Mouse (Mus musculus) T-cell, adult 2 months (primary cell): Measurements from ENCODE around the gene Hamp2.
A peak's percentile ranks its signal among the peaks of the same experiment; 100 is the strongest.
"Not testable (repeated sequence)": the region's sequence is repeated elsewhere in the genome, so short reads cannot be mapped to it uniquely, and the experiment has no call there.

Source experiments
- DNase-seq: peaks from one replicate; pipeline ENCODE4 v3.0.0; 2022; ENCODE audit warnings: low spot score

Hamp2 gene

GRCm38 (mm10) chr7:30953459-30953858 is 29.0 kb upstream of the Hamp2 start:
- DNase-seq = no peak

GRCm38 (mm10) chr7:30952441-30953265 is 28.2 kb upstream of the Hamp2 start:
- DNase-seq = no peak

GRCm38 (mm10) chr7:30949902-30950301 is 25.4 kb upstream of the Hamp2 start:
- not testable (repeated sequence) for DNase-seq

GRCm38 (mm10) chr7:30945876-30946275 is 21.4 kb upstream of the Hamp2 start:
- DNase-seq = no peak

GRCm38 (mm10) chr7:30945466-30945865 is 21.0 kb upstream of the Hamp2 start:
- DNase-seq = not testable (repeated sequence)

- DNase-seq = not testable (repeated sequence)
These were observed 20.2 kb upstream of the Hamp2 start for GRCm38 (mm10) chr7:30944706-30945105.

- no peak for DNase-seq
These were observed 19.6 kb upstream of the Hamp2 start, which contains the start of gene Hamp for GRCm38 (mm10) chr7:30943909-30944635. Gene Hamp, minus strand, starts transcription at chr7:30944032.

GRCm38 (mm10) chr7:30942365-30942764 is 17.9 kb upstream of the Hamp2 start:
- not testable (repeated sequence) for DNase-seq

GRCm38 (mm10) chr7:30940070-30940469 is 15.6 kb upstream of the Hamp2 start:
- DNase-seq = peak; percentile 40

- DNase-seq = not testable (repeated sequence)
These were observed 11.1 kb upstream of the Hamp2 start for GRCm38 (mm10) chr7:30935422-30936099.

GRCm38 (mm10) chr7:30924071-30924470 is 410 bp downstream of the Hamp2 start:
- no peak for DNase-seq

GRCm38 (mm10) chr7:30922490-30922889 is 2.0 kb downstream of the Hamp2 start:
- not testable (repeated sequence) for DNase-seq

GRCm38 (mm10) chr7:30920217-30920616 is 4.3 kb downstream of the Hamp2 start:
- peak; percentile 66 for DNase-seq

- no peak for DNase-seq
These were observed 7.3 kb downstream of the Hamp2 start for GRCm38 (mm10) chr7:30917219-30917618.

- DNase-seq = no peak
These were observed 7.8 kb downstream of the Hamp2 start for GRCm38 (mm10) chr7:30916713-30917112.

- no peak for DNase-seq
These were observed 9.7 kb downstream of the Hamp2 start, which contains the start of gene Mag for GRCm38 (mm10) chr7:30914732-30915131. Gene Mag, minus strand, starts transcription at chr7:30914873.

GRCm38 (mm10) chr7:30909773-30910172 is 14.7 kb downstream of the Hamp2 start:
- peak; percentile 40 for DNase-seq

GRCm38 (mm10) chr7:30908992-30909431 is 15.5 kb downstream of the Hamp2 start:
- no peak for DNase-seq

- no peak for DNase-seq
These were observed 16.0 kb downstream of the Hamp2 start for GRCm38 (mm10) chr7:30908277-30908991.

GRCm38 (mm10) chr7:30904042-30904441 is 20.4 kb downstream of the Hamp2 start:
- DNase-seq = peak; percentile 12

GRCm38 (mm10) chr7:30895217-30895616 is 29.3 kb downstream of the Hamp2 start:
- no peak for DNase-seq

GRCm38 (mm10) chr7:30892515-30892914 is 32.0 kb downstream of the Hamp2 start:
- no peak for DNase-seq
